Mouse (Mus musculus) liver, embryonic 15.5 days (tissue): Measurements from ENCODE around the gene Ckmt1. TPM values are rescaled to one million over a fixed set of nuclear protein-coding genes. Genes with fewer than 3 reads are reported as not detected.
"Not testable (repeated sequence)": the region's sequence is repeated elsewhere in the genome, so short reads cannot be mapped to it uniquely, and the experiment has no call there.

Experiments
- ATAC-seq: fragments of 200-750 bp; cut with Nextera tagmentation; 2 replicates; pipeline ENCODE4 v1.8.0; 2017; ENCODE audit warnings: moderate number of reproducible peaks, mild to moderate bottlenecking, moderate library complexity; ENCODE audit not compliant: insufficient read depth
- H3K27ac ChIP-seq: fragments of 300-500 bp; sonication (generic); replicated peaks from 2 replicates; pipeline ENCODE4 v1.5.1; 2015; ENCODE audit warnings: mild to moderate bottlenecking, inconsistent platforms
- H3K27me3 ChIP-seq: fragments of 300-500 bp; sonication (generic); 2 replicates; pipeline ENCODE4 v1.6.1; 2015; ENCODE audit warnings: mild to moderate bottlenecking, inconsistent platforms
- H3K36me3 ChIP-seq: fragments of 300-500 bp; sonication (generic); replicated peaks from 2 replicates; pipeline ENCODE4 v1.6.1; 2015; ENCODE audit warnings: moderate library complexity, mild to moderate bottlenecking, inconsistent platforms
- H3K4me1 ChIP-seq: fragments of 300-500 bp; sonication (generic); replicated peaks from 2 replicates; pipeline ENCODE4 v1.6.1; 2015; ENCODE audit warnings: inconsistent platforms
- H3K4me2 ChIP-seq: fragments of 300-500 bp; sonication (generic); 2 replicates; pipeline ENCODE4 v1.6.1; 2015; ENCODE audit warnings: moderate library complexity, mild to moderate bottlenecking, inconsistent platforms
- H3K4me3 ChIP-seq: fragments of 300-500 bp; sonication (generic); replicated peaks from 2 replicates; pipeline ENCODE4 v1.5.1; 2015; ENCODE audit warnings: mild to moderate bottlenecking, inconsistent platforms
- H3K9ac ChIP-seq: fragments of 300-500 bp; sonication (generic); 2 replicates; pipeline ENCODE4 v1.6.1; 2015; ENCODE audit warnings: moderate library complexity, mild to moderate bottlenecking, inconsistent platforms
- H3K9me3 ChIP-seq: fragments of 300-500 bp; sonication (generic); replicated peaks from 2 replicates; pipeline ENCODE4 v1.6.1; 2016; ENCODE audit warnings: inconsistent platforms
- WGBS: fragments of 180-500 bp; shearing (Covaris S2); methylation state at CpG from one replicate; pipeline ENCODE4 v1.1.7; 2015; ENCODE audit warnings: mixed read lengths; ENCODE audit not compliant: insufficient replicate concordance; 5-methylcytosine and 5-hydroxymethylcytosine counted together
- polyA plus RNA-seq: library from polyadenylated mRNA; unstranded; fragments of >200 nt; fragmentation: Nextera tagmentation; extraction: Ambion mirVana; gene quantifications from 2 replicates; pipeline ENCODE4 v1.2.1, GENCODE M21; 2015

The Ckmt1 gene
- polyA plus RNA-seq, 1 experiment from 2014 or later: 0.46 TPM

DNA sequence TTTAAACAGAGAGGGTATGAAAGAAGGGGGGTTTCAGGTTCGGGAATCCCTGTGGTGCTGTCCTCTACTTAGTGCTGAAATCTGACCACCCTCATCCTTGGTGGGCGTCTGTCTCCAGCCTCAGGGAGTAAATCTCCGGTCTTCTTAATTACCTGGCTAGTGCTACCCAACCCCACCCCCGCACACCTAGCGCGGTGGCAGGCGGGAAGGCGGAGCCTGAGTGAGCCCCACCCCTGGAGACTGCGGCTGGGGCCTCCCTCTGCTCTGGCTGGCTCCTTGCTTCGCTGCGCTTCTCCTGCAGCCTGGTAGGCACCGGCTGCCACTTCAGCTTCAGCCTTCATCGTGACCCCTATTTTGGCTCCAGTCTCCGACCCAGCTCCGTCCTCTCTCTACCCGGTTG lies 867 bp downstream of the Ckmt1 start:
- ATAC-seq: no peak
- no peak overlapping the region for H3K9ac ChIP-seq

DNA sequence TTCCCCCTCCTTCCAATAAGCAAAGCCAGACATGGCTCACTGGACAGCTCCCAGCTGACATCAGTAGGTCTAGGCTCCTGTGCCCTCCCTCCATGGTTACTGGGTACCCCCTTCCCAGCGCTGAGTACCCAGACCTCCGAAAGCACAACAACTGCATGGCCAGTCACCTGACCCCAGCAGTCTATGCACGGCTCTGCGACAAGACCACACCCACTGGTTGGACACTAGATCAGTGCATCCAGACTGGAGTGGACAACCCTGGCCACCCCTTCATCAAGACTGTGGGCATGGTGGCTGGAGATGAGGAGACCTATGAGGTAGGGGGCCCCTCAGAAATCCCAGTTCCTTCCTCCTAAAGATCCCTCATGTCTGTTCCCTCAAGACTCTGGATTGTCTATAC lies 1.9 kb downstream of the Ckmt1 start:
- Histone ChIP-seq H3K36me3 (no peaks in the 10 kb centered on the region), H3K9ac (no peak overlapping the region), H3K4me1 (peaks cover 15% of the 10 kb centered on the region), H3K4me3 (no peak overlapping the region), H3K27me3 (peaks cover 64% of the 10 kb centered on the region), H3K4me2 (no peak overlapping the region), H3K27ac (no peak overlapping the region), H3K9me3 (no peaks in the 10 kb centered on the region)
- ATAC-seq: no peak
- WGBS: 54% methylated on average over 4 of the region's 4 CpGs

More for the DNA sequence above, 867 bp downstream of the Ckmt1 start:
- Histone ChIP-seq H3K4me2 (peak overlapping the region; percentile 32; the same call in 1 of the 2 replicates), H3K4me1 (peaks cover 20% of the 10 kb centered on the region), H3K27ac (no peak overlapping the region), H3K4me3 (no peak overlapping the region), H3K36me3 (no peaks in the 10 kb centered on the region), H3K27me3 (peaks cover 69% of the 10 kb centered on the region), H3K9me3 (no peaks in the 10 kb centered on the region)
- WGBS: under 1% methylated on average over 16 of the region's 16 CpGs

- H3K4me2 ChIP-seq: no peak overlapping the region
- peaks cover 30% of the 10 kb centered on the region for H3K27me3 ChIP-seq
- no peak for ATAC-seq
- H3K27ac ChIP-seq: no peak overlapping the region
- WGBS: 66% methylated on average over 3 of the region's 3 CpGs
- no peaks in the 10 kb centered on the region for H3K36me3 ChIP-seq
- peaks cover 2% of the 10 kb centered on the region for H3K4me1 ChIP-seq
- no peaks in the 10 kb centered on the region for H3K9me3 ChIP-seq
- H3K9ac ChIP-seq: no peak overlapping the region
- no peak overlapping the region for H3K4me3 ChIP-seq
Observed at GRCm38 (mm10) chr2:121363656-121364055, 6.1 kb downstream of the Ckmt1 start.

DNA sequence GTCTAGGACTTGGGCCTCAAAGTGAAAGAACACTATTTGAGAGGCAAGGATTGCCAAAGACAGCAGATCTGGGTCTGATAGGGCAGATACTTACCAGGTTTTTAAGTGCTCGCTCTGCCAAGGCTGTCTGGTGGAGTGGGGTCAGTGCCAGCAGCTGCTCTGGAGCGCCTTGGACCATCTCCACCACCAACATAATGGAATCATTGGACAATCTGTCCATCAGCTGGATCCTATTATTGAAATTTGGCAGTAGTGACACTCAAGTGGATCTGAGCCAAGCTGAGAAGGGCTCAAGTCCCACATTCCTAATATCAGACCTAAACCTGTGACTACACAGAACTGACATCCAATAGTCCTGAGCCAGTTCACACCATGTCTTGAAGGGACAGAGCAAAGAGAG lies 11.3 kb downstream of the Ckmt1 start:
- ATAC-seq: no peak

GRCm38 (mm10) chr2:121370921-121371320 lies 13.4 kb downstream of the Ckmt1 start:
- H3K4me1 ChIP-seq: no peaks in the 10 kb centered on the region
- H3K36me3 ChIP-seq: no peaks in the 10 kb centered on the region
- H3K27me3 ChIP-seq: no peaks in the 10 kb centered on the region
- no peaks in the 10 kb centered on the region for H3K9me3 ChIP-seq
- H3K4me3 ChIP-seq: no peak overlapping the region
- H3K4me2 ChIP-seq: no peak overlapping the region
- 55% methylated on average over 5 of the region's 5 CpGs for WGBS
- no peak for ATAC-seq
- no peak overlapping the region for H3K27ac ChIP-seq
- no peak overlapping the region for H3K9ac ChIP-seq

More for the DNA sequence above, 11.3 kb downstream of the Ckmt1 start:
- H3K27ac ChIP-seq: no peak overlapping the region
- no peak overlapping the region for H3K9ac ChIP-seq
- H3K4me3 ChIP-seq: no peak overlapping the region
- H3K27me3 ChIP-seq: no peaks in the 10 kb centered on the region
- H3K36me3 ChIP-seq: no peaks in the 10 kb centered on the region
- no peaks in the 10 kb centered on the region for H3K4me1 ChIP-seq
- H3K9me3 ChIP-seq: no peaks in the 10 kb centered on the region
- H3K4me2 ChIP-seq: no peak overlapping the region
- 60% methylated on average over 2 of the region's 2 CpGs for WGBS

- Histone ChIP-seq H3K27ac (no peak overlapping the region), H3K36me3 (no peaks in the 10 kb centered on the region), H3K4me1 (no peaks in the 10 kb centered on the region), H3K27me3 (no peaks in the 10 kb centered on the region), H3K9ac (no peak overlapping the region), H3K9me3 (no peaks in the 10 kb centered on the region), H3K4me3 (no peak overlapping the region), H3K4me2 (no peak overlapping the region)
- WGBS: 46% methylated on average over 3 of the region's 3 CpGs
- ATAC-seq: no peak
Observed at GRCm38 (mm10) chr2:121372266-121372665, 14.8 kb downstream of the Ckmt1 start.

- H3K36me3 ChIP-seq: no peaks in the 10 kb centered on the region
- WGBS: 46% methylated on average over 2 of the region's 2 CpGs
- H3K4me3 ChIP-seq: no peak overlapping the region
- no peak overlapping the region for H3K9ac ChIP-seq
- H3K27ac ChIP-seq: no peak overlapping the region
- ATAC-seq: no peak
- H3K27me3 ChIP-seq: no peaks in the 10 kb centered on the region
- no peak overlapping the region for H3K4me2 ChIP-seq
- no peaks in the 10 kb centered on the region for H3K4me1 ChIP-seq
- no peaks in the 10 kb centered on the region for H3K9me3 ChIP-seq
Observed at GRCm38 (mm10) chr2:121374766-121375165, 17.3 kb downstream of the Ckmt1 start.

DNA sequence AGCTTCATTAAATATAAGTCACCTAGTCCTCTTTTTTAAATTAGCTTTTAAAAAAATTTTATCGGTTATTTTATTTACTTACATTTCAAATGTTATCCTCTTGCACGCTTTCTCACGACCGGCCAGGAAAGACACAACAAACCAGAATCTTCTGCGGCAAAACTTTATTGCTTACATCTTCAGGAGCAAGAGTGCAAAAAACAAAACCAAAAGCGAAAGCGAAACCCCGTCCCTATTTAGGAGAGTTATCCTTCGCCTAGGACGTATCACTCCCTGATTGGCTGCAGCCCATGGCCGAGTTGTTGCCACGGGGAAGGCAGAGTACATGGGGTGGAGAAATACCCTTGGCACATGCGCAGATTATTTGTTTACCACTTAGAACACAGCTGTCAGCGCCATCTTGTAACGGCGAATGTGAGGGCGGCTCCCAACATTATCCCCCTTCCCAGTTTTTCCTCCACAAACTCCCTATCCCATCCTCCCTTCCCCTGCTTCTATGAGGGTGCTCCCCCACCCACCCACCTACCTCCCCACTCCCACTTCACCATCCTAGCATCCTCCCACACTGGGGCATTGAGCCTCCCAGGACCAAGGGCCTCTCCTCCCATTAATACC lies 29.6 kb downstream of the Ckmt1 start, which contains the start of gene Strc:
TSS of gene Strc (minus strand) at position 208 of the 615 bp plus-strand sequence.
- H3K9me3 ChIP-seq, ATAC-seq, H3K4me1 ChIP-seq, H3K27me3 ChIP-seq, H3K4me2 ChIP-seq, H3K27ac ChIP-seq, H3K36me3 ChIP-seq, H3K9ac ChIP-seq, H3K4me3 ChIP-seq: not testable (repeated sequence)
- WGBS: 86% methylated on average over 17 of the region's 17 CpGs

GRCm38 (mm10) chr2:121396624-121397023 lies 39.1 kb downstream of the Ckmt1 start:
- ATAC-seq: no peak
- no peak overlapping the region for H3K27ac ChIP-seq
- no peak overlapping the region for H3K9ac ChIP-seq
- 10% methylated on average over 8 of the region's 8 CpGs for WGBS
- H3K4me2 ChIP-seq: no peak overlapping the region
- H3K4me3 ChIP-seq: no peak overlapping the region
- no peaks in the 10 kb centered on the region for H3K4me1 ChIP-seq
- no peaks in the 10 kb centered on the region for H3K36me3 ChIP-seq
- no peaks in the 10 kb centered on the region for H3K9me3 ChIP-seq
- no peaks in the 10 kb centered on the region for H3K27me3 ChIP-seq

DNA sequence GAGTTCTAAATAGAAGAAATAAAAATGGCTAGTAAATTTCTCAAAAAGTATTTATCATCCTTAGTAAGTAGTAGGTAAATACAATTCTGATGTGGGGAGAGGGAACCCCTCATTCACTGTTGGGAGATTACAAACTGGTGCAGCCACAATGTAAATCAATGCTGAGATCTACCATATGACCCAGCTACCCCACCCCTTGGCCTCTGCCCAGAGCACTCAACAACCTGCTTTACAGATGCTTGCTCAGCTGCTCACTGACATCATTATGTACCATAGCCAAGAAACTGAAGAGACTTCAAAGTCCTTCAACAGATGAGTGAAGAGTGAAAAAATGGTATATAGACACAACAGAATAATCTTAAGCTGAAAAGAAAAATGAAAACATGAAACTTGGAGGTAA lies 45.8 kb downstream of the Ckmt1 start:
- Histone ChIP-seq H3K4me2 (no peak overlapping the region), H3K4me3 (no peak overlapping the region), H3K27ac (no peak overlapping the region), H3K27me3 (no peaks in the 10 kb centered on the region), H3K4me1 (no peaks in the 10 kb centered on the region), H3K9me3 (no peaks in the 10 kb centered on the region), H3K36me3 (no peaks in the 10 kb centered on the region), H3K9ac (no peak overlapping the region)
- no peak for ATAC-seq

DNA sequence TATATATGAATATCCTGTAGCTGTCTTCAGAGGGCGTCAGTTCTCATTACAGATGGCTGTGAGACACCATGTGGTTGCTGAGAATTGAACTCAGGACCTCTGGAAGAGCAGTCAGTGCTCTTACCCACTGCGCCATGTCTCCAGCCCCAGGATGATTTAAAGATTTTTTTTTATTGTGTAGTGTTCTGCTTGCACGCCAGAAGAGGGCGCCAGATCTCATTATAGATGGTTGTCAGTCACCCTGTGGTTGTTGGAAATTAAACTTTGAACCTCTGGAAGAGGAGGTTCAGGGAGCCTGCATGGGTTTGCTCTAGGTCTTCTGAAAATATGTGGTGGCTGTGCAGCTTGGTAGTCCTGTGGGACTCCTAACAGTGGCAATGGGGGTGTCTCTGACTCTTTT lies 50.6 kb downstream of the Ckmt1 start:
- no peak overlapping the region for H3K4me2 ChIP-seq
- H3K9ac ChIP-seq: no peak overlapping the region
- H3K4me3 ChIP-seq: no peak overlapping the region
- peaks cover 12% of the 10 kb centered on the region for H3K4me1 ChIP-seq
- H3K27ac ChIP-seq: no peak overlapping the region
- no peaks in the 10 kb centered on the region for H3K36me3 ChIP-seq
- WGBS: 20% methylated on average over 4 of the region's 4 CpGs
- H3K27me3 ChIP-seq: no peaks in the 10 kb centered on the region
- no peak for ATAC-seq
- no peaks in the 10 kb centered on the region for H3K9me3 ChIP-seq

DNA sequence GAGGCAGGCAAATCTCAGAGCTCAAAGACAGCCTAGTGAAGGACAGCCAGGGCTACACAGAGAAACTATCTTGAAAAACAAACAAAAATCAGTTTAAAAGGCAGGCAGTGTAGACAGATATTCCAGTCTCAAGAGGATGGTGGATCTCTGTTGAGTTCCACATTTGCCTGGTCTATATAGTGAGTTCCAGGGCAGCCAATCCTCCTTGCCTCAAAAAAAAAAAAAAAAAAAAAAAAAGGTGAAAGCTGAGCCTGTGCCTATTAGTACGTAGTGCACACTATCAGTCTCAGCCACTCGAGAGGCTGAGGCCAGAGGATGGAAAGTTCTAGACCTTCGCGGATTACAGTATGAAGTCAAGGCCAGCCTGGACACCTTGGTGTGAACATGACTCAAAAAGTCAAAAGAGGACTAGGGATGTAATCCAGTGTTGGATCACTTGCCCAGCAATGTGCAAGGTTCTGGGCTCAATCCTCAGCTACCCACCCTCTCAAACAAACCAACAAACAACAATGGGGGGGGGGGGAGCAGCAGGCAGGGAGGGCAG lies 55.4 kb downstream of the Ckmt1 start:
- 5% methylated on average over 4 of the region's 4 CpGs for WGBS
- Histone ChIP-seq H3K27ac (peak overlapping the region; percentile 95), H3K9ac (peak overlapping the region; percentile 90), H3K27me3 (no peaks in the 10 kb centered on the region), H3K4me1 (peaks cover 42% of the 10 kb centered on the region), H3K4me3 (peak overlapping the region; percentile 100), H3K36me3 (peaks cover 18% of the 10 kb centered on the region), H3K9me3 (no peaks in the 10 kb centered on the region), H3K4me2 (peak overlapping the region; percentile 89)
- no peak for ATAC-seq
